Mouse (Mus musculus): ENCODE data around the gene Lcp2.

The Lcp2 gene

DNA sequence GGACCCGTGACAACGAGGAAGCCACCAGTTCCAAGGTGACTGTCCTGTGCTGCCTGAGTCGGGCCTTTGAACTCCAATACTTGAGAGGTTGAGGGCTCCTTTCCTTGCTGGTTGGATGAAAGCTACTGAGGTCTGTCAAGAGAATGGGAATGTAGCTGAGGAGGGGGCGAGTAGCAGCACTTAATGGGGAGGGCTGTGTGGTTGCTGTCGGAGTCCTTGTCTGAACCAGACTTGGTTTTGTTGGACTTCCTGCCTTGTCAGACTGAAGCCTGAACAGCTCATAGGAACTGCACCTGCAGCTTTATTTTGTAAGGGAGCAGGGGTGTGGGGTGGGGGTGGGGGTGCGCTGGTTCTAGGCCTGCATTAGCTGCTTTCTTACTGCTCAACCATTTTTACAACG lies 31.9 kb downstream of the Lcp2 start:
- in situ Hi-C loops (cut with MboI, MseI): no loop called here

- in situ Hi-C loops (cut with MboI, MseI): loop anchor here in 1 of 2 experiments (10.0 kb wide), 1 partner anchor 605 kb away; no protein-coding TSS in a partner anchor
Observed at GRCm38 (mm10) chr11:34079542-34080464, 33.1 kb downstream of the Lcp2 start.

DNA sequence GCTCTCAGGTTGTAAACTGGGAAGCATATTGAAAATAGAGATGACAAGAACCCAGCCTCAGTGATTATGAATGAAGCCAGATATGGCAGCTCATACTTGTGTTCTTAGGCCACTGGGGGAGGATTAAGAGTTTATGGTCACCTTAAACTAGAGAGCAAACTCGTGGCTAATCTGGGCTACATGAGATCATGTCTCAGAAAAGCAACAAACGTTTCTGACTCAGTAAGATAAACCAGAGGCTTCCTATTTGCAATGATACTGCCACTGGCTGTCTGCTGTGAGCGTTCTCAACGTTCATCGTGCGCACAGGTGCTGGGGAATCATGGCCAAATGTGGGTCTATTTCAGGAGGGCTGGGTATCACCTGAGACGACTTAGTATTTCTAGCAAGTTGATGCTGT lies 37.1 kb downstream of the Lcp2 start:
- in situ Hi-C loops (cut with MboI, MseI): loop anchor here in 1 of 2 experiments (10.0 kb wide), 1 partner anchor 601 kb away; no protein-coding TSS in a partner anchor

- in situ Hi-C loops (cut with MboI, MseI): loop anchor here in 1 of 2 experiments (10.0 kb wide), 1 partner anchor 600 kb away; no protein-coding TSS in a partner anchor
Observed at GRCm38 (mm10) chr11:34084639-34085038, 37.9 kb downstream of the Lcp2 start.

- in situ Hi-C loops (cut with MboI, MseI): loop anchor here in 1 of 2 experiments (10.0 kb wide), 1 partner anchor 599 kb away; no protein-coding TSS in a partner anchor
Observed at GRCm38 (mm10) chr11:34086164-34086751, 39.5 kb downstream of the Lcp2 start.

GRCm38 (mm10) chr11:34087064-34087463 lies 40.3 kb downstream of the Lcp2 start:
- in situ Hi-C loops (cut with MboI, MseI): loop anchor here in 1 of 2 experiments (10.0 kb wide), 1 partner anchor 598 kb away; no protein-coding TSS in a partner anchor

DNA sequence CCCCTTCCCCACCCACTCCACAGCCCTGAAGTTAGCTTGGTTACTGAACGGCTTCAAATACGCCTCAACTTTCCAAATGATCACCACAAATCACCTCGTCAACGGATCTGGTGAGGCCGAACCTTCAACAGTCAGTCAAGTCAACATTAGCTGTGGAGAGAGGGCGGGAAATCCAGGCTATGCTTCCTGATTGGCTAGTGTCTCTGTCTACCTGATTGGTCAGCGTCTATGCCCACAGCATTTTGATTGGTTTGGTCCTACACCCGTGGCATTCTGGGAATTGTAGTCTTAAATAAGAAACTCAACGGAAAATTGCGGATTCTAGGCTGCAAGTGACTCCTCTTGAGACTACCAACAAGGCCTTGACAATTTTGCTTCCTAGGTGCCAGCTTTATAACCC lies 51.7 kb downstream of the Lcp2 start, which contains the start of gene 4930469K13Rik:
Gene 4930469K13Rik (minus strand): TSS at position 133 of the 400 bp plus-strand sequence.
- in situ Hi-C loops (cut with MboI, MseI): no loop called here

DNA sequence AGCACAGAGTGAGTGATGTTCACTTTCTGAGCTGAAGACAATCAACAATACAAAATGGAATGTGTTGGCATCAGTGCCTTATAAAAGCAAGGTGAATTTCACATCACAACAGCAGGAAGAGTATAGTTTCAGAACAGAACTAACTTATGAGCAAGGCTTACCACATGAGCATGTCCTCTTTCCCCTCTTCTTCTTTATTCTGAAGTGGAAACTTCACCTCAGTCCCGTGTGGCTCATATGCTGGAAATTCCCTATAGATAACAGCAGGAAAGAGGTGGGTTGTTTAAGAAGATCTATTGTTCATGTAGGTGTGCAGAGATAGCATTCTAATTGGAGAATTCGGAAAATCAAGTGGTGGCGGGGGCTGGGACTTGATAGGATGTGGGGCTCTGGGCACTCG lies 55.1 kb downstream of the Lcp2 start:
- in situ Hi-C loops (cut with MboI, MseI): loop anchor here in 1 of 2 experiments (5.0 to 25.0 kb wide), 2 partner anchors 55 to 610 kb away; partner anchors contain the start of gene Lcp2

DNA sequence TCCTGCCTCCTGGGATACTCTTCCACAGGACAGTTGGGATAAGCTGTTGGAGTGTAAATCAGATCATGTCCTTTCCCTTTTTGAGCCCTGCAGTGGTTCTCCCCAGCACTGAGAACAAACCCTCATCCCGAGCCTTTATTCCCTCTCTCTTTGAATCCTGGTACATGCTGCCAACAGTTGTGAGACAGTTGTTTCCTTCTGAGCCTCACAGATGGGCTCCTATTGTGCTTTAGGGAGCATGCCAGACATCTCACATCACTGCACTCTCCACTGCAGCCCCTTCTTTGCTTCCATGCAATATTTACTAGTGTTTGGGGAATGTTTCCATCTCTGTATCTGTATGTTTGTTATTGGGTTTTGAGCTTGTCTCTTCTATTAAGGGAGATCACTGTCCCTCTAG lies 58.2 kb downstream of the Lcp2 start:
- in situ Hi-C loops (cut with MboI, MseI): loop anchor here in 1 of 2 experiments (5.0 to 25.0 kb wide), 2 partner anchors 58 to 607 kb away; partner anchors contain the start of gene Lcp2

DNA sequence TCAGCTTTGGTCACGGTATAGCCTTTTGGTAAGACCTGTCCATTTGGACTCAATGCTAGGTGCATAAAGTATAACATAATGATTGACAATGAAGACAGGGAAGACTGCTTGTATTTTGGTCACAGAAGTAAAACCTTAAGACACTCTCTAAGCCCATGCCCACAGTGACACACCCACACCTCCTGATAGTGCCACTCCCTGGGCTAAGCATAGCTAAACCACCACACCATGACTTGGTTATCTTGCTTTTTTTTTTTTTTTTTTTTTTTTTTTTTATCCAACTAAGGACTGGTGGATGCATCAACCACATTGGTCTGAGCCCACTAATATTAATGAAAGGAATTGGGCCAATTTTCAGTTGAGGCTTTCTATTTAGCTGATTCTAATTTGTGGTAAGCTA lies 62.5 kb downstream of the Lcp2 start:
- in situ Hi-C loops (cut with MboI, MseI): loop anchor here in 1 of 2 experiments (25.0 kb wide), 1 partner anchor 603 kb away; no protein-coding TSS in a partner anchor

DNA sequence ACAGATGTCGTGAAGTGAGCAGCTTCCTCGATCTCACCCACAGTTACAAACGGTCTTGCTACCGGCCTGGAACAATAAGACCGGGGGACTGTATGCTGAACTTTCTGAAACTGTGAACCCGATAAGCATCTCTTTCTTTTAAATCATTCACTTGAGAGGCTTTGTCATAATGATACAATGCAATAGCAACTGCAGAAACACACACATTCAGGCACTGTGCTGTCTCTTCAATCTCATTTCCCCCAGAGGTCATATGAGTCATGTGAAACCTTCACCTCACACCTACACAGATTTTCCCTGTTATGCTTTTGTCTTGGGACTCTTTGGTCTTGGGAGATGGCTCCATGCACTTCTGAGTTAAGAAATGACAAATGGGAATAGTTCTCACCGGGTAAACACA lies 65.2 kb downstream of the Lcp2 start:
- in situ Hi-C loops (cut with MboI, MseI): loop anchor here in 1 of 2 experiments (25.0 kb wide), 1 partner anchor 600 kb away; no protein-coding TSS in a partner anchor

- in situ Hi-C loops (cut with MboI, MseI): loop anchor here in 1 of 2 experiments (25.0 kb wide), 1 partner anchor 599 kb away; no protein-coding TSS in a partner anchor
Observed at GRCm38 (mm10) chr11:34112781-34113380, 66.2 kb downstream of the Lcp2 start.

DNA sequence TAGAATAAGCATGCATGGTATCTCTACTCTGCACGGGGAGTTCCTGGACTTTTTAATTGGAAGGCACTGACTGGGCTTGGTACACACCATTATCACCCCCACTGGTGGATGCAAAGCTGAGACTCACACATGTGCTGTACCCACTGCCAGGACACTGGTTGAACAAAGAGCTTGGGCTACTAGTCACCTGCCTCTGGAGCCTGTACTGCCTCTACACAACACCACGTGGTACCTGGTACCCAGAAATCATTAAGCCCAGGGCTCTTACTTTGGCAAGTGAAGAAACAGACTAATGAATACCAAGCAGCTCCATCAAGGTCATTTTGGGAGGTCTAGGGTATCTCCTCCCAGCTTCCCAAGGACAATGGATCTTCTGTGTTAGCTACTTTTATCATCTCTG lies 67.0 kb downstream of the Lcp2 start:
- in situ Hi-C loops (cut with MboI, MseI): loop anchor here in 1 of 2 experiments (25.0 kb wide), 1 partner anchor 599 kb away; no protein-coding TSS in a partner anchor

DNA sequence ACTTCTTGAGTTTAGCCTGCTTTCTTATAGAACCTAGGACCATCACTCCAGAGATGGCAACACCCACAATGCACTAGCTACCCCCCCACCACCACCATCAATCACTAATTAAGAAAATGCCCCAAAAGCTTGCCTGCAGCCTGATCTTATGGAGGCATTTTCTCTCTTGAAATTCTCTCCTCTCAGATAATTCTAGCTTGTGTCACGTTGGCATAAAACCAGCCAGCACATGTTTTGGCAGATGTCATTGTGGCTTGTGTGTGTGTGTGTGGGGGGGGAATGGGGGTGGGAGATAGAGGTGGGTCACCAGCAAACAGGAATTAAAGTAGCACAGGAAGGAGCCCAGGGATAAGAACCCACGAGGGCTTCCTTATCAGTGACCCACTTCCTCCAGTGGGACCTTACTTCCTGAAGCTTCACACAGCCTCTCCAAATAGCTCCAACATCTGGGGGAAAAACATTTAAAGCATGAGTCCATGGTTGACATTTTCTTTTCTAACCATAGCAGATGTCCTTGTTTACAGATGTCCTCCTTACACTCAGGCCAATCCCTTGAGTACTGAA lies 69.9 kb downstream of the Lcp2 start:
- in situ Hi-C loops (cut with MboI, MseI): loop anchor here in 1 of 2 experiments (25.0 kb wide), 1 partner anchor 596 kb away; no protein-coding TSS in a partner anchor

DNA sequence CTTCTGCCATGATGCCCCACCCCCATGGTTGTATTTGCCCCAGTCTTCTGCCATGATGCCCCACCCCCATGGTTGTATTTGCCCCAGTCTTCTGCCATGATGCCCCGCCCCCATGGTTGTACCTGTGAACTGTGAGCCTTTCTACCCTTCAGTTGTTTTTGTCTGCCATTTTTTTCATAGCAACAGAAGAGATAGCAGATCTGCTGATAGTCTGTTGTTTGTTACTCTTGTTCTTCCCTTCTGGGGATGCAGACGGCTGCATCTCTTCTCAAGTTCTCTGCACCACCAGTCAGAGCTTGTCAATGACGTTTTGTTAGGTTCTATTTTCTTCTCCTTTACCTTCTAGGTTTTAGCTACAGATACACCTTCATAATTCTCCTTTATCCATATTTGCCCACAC lies 70.9 kb downstream of the Lcp2 start:
- in situ Hi-C loops (cut with MboI, MseI): loop anchor here in 1 of 2 experiments (25.0 kb wide), 1 partner anchor 595 kb away; no protein-coding TSS in a partner anchor

DNA sequence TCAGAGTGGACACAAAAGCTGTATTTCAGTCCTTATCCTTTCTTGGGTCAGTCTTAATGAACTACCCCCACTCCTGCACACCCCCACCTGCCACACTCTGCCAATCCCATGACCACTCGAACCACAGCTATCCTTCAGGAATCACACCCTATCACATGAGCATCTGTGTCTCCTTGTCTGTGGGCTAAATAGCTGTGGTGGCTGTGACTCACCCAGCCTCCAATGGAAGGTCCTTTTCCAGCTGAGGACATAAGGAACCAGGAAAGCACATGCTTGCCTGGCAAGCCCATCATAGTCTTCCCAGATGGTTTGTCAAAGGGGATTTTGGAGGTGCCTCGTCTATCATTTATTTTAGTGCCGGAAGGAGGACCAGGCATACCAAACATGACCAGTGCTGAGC lies 71.6 kb downstream of the Lcp2 start:
- in situ Hi-C loops (cut with MboI, MseI): loop anchor here in 1 of 2 experiments (25.0 kb wide), 1 partner anchor 594 kb away; no protein-coding TSS in a partner anchor

- in situ Hi-C loops (cut with MboI, MseI): loop anchor here (5.0 to 25.0 kb wide), 2 partner anchors 89 to 589 kb away; no protein-coding TSS in a partner anchor
Observed at GRCm38 (mm10) chr11:34123147-34123546, 76.4 kb downstream of the Lcp2 start.

DNA sequence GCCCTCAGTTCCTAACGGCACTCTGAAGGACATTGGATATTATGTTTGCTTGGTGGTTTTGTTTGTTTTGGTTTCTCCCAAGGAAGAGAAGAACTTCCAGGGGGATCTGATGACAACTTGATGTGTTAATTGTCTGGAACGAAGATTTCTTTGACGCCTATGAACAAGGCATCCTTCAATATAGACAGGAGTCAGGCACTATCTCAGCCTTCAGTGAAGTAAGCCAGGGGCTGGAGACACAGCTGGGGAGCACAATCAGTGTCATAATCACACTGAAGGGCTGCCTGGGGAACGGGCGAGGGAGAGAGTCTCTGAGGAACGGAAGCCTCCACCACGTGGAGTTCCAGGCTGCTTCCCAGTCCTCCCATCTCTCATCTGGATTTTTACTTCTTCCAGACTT lies 78.1 kb downstream of the Lcp2 start:
- in situ Hi-C loops (cut with MboI, MseI): loop anchor here (5.0 to 25.0 kb wide), 3 partner anchors 77 to 587 kb away; no protein-coding TSS in a partner anchor

GRCm38 (mm10) chr11:34125727-34126126 lies 79.0 kb downstream of the Lcp2 start:
- in situ Hi-C loops (cut with MboI, MseI): loop anchor here in 1 of 2 experiments (5.0 kb wide), 1 partner anchor 77 kb away; no protein-coding TSS in a partner anchor

GRCm38 (mm10) chr11:34128412-34128811 lies 81.7 kb downstream of the Lcp2 start:
- in situ Hi-C loops (cut with MboI, MseI): loop anchor here in 1 of 2 experiments (5.0 kb wide), 1 partner anchor 74 kb away; no protein-coding TSS in a partner anchor
